Mouse (Mus musculus): ENCODE measurements around the gene Edem1.

DNA sequence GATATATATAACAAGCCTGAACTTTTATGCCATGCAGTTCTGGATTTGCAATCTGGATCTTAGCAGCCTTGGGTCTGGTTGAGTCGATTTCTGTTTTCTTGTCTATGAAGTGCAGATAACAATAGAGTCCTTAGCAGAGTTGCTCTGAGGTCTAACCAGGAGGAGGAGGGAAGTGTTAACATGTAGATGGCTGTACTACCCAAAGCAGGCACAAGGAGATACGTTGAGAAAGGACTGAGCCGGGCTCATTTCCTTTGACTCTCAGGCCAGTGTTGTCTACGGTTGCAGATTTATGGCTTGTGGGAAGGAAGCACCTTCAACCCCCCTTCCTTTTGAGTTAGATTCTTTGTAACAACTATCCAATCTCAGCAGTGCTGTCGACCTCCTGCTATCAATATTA is 43.6 kb upstream of the Edem1 start:
- TF ChIP-seq POLR2A (IDR thresholded peaks at IDR 0.05; ENCODE audit: insufficient read depth, low read depth, low read length) (no peak), CTCF (IDR thresholded peaks at IDR 0.05; ENCODE audit: insufficient read depth, low read depth, low read length) (no peak)

Measured in olfactory bulb, adult 2 months (tissue).